Mouse (Mus musculus): Measurements from ENCODE around the gene Olfr1180. TPM values are rescaled to one million over a fixed set of nuclear protein-coding genes. Genes with fewer than 3 reads are reported as not detected.
"Not testable (repeated sequence)": the region's sequence is repeated elsewhere in the genome, so short reads cannot be mapped to it uniquely, and the experiment has no call there.

Gene Olfr1180
- not detected in 2 replicates for polyA plus RNA-seq (2015; fragmentation: Nextera tagmentation; extraction: Ambion mirVana)

- ATAC-seq (no peak), DNase-seq (ENCODE audit: low spot score) (no peak)
- no peak within 1 kb of the TSS for H3K27ac ChIP-seq (ENCODE audit: low read length)
- H3K9me3 ChIP-seq (ENCODE audit: low read length): no peaks in the 10 kb centered on the region
- no peak within 1 kb of the TSS for H3K9ac ChIP-seq (replicated peaks; ENCODE audit: low read depth)
- WGBS: 59% methylated on average over 2 of the region's 2 CpGs
- TF ChIP-seq CTCF (IDR thresholded peaks at IDR 0.05): no peak
- TF ChIP-seq EP300 (IDR thresholded peaks at IDR 0.05): no peak
- H3K36me3 ChIP-seq (ENCODE audit: insufficient read depth, low read length): no peaks in the 10 kb centered on the region
- H3K4me1 ChIP-seq (ENCODE audit: insufficient read depth, low read depth, low read length): no peaks in the 10 kb centered on the region
- H3K4me2 ChIP-seq (replicated peaks; ENCODE audit: low read depth, low read length): no peak within 1 kb of the TSS
- no peak within 1 kb of the TSS for H3K4me3 ChIP-seq (ENCODE audit: low read depth, low read length)
- no peaks in the 10 kb centered on the region for H3K27me3 ChIP-seq (replicated peaks; ENCODE audit: insufficient read depth, low read length)
Observed at GRCm38 (mm10) chr2:88419051-88419450, at the start of gene Olfr1180. TSS of gene Olfr1180 (minus strand) at chr2:88419151.

GRCm38 (mm10) chr2:88454567-88454966 is 35.6 kb upstream of the Olfr1180 start, which contains the start of gene Olfr1183:
TSS of gene Olfr1183 (plus strand) at chr2:88454867.
- not testable (repeated sequence) for H3K9ac ChIP-seq (replicated peaks; ENCODE audit: low read depth); H3K4me2 ChIP-seq (replicated peaks; ENCODE audit: low read depth, low read length); H3K36me3 ChIP-seq (ENCODE audit: insufficient read depth, low read length); H3K27me3 ChIP-seq (replicated peaks; ENCODE audit: insufficient read depth, low read length); H3K4me3 ChIP-seq (ENCODE audit: low read depth, low read length); DNase-seq (ENCODE audit: low spot score); H3K9me3 ChIP-seq (ENCODE audit: low read length); H3K27ac ChIP-seq (ENCODE audit: low read length); ATAC-seq; H3K4me1 ChIP-seq (ENCODE audit: insufficient read depth, low read depth, low read length)
- 92% methylated on average over 1 of the region's 1 CpGs for WGBS

- DNase-seq (ENCODE audit: low spot score) (no peak), ATAC-seq (no peak)
- no peak within 1 kb of the TSS for H3K27ac ChIP-seq (ENCODE audit: low read length)
- no peak within 1 kb of the TSS for H3K4me3 ChIP-seq (ENCODE audit: low read depth, low read length)
- WGBS: 92% methylated on average over 1 of the region's 1 CpGs
- H3K9me3 ChIP-seq (ENCODE audit: low read length): no peaks in the 10 kb centered on the region
- H3K4me2 ChIP-seq (replicated peaks; ENCODE audit: low read depth, low read length): no peak within 1 kb of the TSS
- TF ChIP-seq EP300 (IDR thresholded peaks at IDR 0.05): no peak
- TF ChIP-seq CTCF (IDR thresholded peaks at IDR 0.05): no peak
- no peak within 1 kb of the TSS for H3K9ac ChIP-seq (replicated peaks; ENCODE audit: low read depth)
- no peaks in the 10 kb centered on the region for H3K36me3 ChIP-seq (ENCODE audit: insufficient read depth, low read length)
- H3K4me1 ChIP-seq (ENCODE audit: insufficient read depth, low read depth, low read length): no peaks in the 10 kb centered on the region
- no peaks in the 10 kb centered on the region for H3K27me3 ChIP-seq (replicated peaks; ENCODE audit: insufficient read depth, low read length)
Observed at GRCm38 (mm10) chr2:88449031-88449430, 30.1 kb upstream of the Olfr1180 start, which contains the start of gene Gm13757. TSS of gene Gm13757 (minus strand) at chr2:88449131.

DNA sequence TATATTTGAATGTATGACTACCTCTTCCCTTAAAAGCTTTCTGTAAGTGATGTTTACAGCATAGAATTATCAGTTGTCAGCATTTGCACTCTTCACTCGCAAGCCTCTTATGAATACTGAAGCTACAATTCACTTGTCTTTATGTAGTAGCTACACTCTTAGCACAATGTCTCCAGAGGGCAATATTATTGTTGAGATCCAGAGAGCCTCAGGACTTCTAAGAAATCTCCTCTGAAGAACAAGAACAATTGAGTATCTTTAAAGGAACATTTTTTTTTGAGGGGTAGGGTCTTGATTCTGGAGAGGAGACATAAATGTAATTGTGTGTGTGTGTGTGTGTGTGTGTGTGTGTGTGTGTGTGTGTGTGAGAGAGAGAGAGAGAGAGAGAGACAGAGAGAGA is 7.1 kb upstream of the Olfr1180 start, which contains the start of gene Olfr1181:
Gene Olfr1181, minus strand, starts transcription at position 101 of the 400 bp plus-strand sequence.
- DNase-seq (ENCODE audit: low spot score) (no peak), ATAC-seq (no peak)
- WGBS: 76% methylated on average over 1 of the region's 1 CpGs
- no peak for TF ChIP-seq CTCF (IDR thresholded peaks at IDR 0.05)
- no peak within 1 kb of the TSS for H3K27ac ChIP-seq (ENCODE audit: low read length)
- H3K9ac ChIP-seq (replicated peaks; ENCODE audit: low read depth): no peak within 1 kb of the TSS
- no peaks in the 10 kb centered on the region for H3K4me1 ChIP-seq (ENCODE audit: insufficient read depth, low read depth, low read length)
- no peak within 1 kb of the TSS for H3K4me3 ChIP-seq (ENCODE audit: low read depth, low read length)
- no peaks in the 10 kb centered on the region for H3K9me3 ChIP-seq (ENCODE audit: low read length)
- no peaks in the 10 kb centered on the region for H3K36me3 ChIP-seq (ENCODE audit: insufficient read depth, low read length)
- H3K27me3 ChIP-seq (replicated peaks; ENCODE audit: insufficient read depth, low read length): no peaks in the 10 kb centered on the region
- H3K4me2 ChIP-seq (replicated peaks; ENCODE audit: low read depth, low read length): no peak within 1 kb of the TSS

DNA sequence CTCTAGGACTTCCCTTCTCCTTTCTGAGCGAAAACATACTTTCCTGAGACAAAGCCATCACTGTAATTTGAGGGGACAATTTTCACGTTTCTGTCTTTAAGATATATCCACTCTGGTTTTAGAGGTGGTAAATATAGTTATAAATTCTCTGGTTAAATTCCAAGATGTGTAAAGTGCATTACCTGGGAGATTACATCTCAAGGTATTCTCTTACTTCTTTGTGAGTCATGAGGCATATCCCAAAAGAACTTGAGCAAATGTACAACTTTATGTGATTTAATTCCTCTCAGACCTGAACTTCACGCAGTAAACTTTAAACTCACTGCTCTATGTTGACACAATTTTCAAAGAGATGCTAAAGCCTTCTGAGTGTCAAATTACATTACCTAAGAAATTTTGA is 12.6 kb downstream of the Olfr1180 start, which contains the start of gene Olfr1179:
Gene Olfr1179, minus strand, starts transcription at position 101 of the 400 bp plus-strand sequence.
- Histone ChIP-seq H3K27me3 (replicated peaks; ENCODE audit: insufficient read depth, low read length) (no peaks in the 10 kb centered on the region), H3K4me2 (replicated peaks; ENCODE audit: low read depth, low read length) (no peak within 1 kb of the TSS), H3K4me3 (ENCODE audit: low read depth, low read length) (no peak within 1 kb of the TSS), H3K4me1 (ENCODE audit: insufficient read depth, low read depth, low read length) (no peaks in the 10 kb centered on the region), H3K36me3 (ENCODE audit: insufficient read depth, low read length) (no peaks in the 10 kb centered on the region), H3K27ac (ENCODE audit: low read length) (no peak within 1 kb of the TSS), H3K9ac (replicated peaks; ENCODE audit: low read depth) (no peak within 1 kb of the TSS), H3K9me3 (ENCODE audit: low read length) (no peaks in the 10 kb centered on the region)
- TF ChIP-seq CTCF (IDR thresholded peaks at IDR 0.05) (no peak), EP300 (IDR thresholded peaks at IDR 0.05) (no peak)
- ATAC-seq (no peak), DNase-seq (ENCODE audit: low spot score) (no peak)
- WGBS: 71% methylated on average over 3 of the region's 3 CpGs

GRCm38 (mm10) chr2:88386762-88387161 is 32.2 kb downstream of the Olfr1180 start, which contains the start of gene Olfr1178:
TSS of gene Olfr1178 (plus strand) at chr2:88387062.
- TF ChIP-seq CTCF (IDR thresholded peaks at IDR 0.05): no peak
- TF ChIP-seq EP300 (IDR thresholded peaks at IDR 0.05): no peak
- WGBS: 65% methylated on average over 1 of the region's 1 CpGs
- H3K9me3 ChIP-seq (ENCODE audit: low read length): no peaks in the 10 kb centered on the region
- ATAC-seq: no peak
- no peak within 1 kb of the TSS for H3K9ac ChIP-seq (replicated peaks; ENCODE audit: low read depth)
- H3K27me3 ChIP-seq (replicated peaks; ENCODE audit: insufficient read depth, low read length): no peaks in the 10 kb centered on the region
- no peaks in the 10 kb centered on the region for H3K36me3 ChIP-seq (ENCODE audit: insufficient read depth, low read length)
- H3K4me3 ChIP-seq (ENCODE audit: low read depth, low read length): no peak within 1 kb of the TSS
- DNase-seq (ENCODE audit: low spot score): no peak
- H3K27ac ChIP-seq (ENCODE audit: low read length): no peak within 1 kb of the TSS
- H3K4me2 ChIP-seq (replicated peaks; ENCODE audit: low read depth, low read length): no peak within 1 kb of the TSS
- H3K4me1 ChIP-seq (ENCODE audit: insufficient read depth, low read depth, low read length): no peaks in the 10 kb centered on the region

Other genes starting within 250 kb of the Olfr1180 start
- gene Olfr1168, start 237.3 kb downstream of the Olfr1180 start, polyA plus RNA-seq (2015; fragmentation: Nextera tagmentation; extraction: Ambion mirVana): not detected in 2 replicates
- not detected in 2 replicates for gene Olfr1170, start 190.8 kb downstream of the Olfr1180 start, polyA plus RNA-seq (2015; fragmentation: Nextera tagmentation; extraction: Ambion mirVana)
- not detected in 2 replicates for gene Olfr1173, start 139.3 kb downstream of the Olfr1180 start, polyA plus RNA-seq (2015; fragmentation: Nextera tagmentation; extraction: Ambion mirVana)
- not detected in 2 replicates for gene Olfr1174-ps, start 104.0 kb downstream of the Olfr1180 start, polyA plus RNA-seq (2015; fragmentation: Nextera tagmentation; extraction: Ambion mirVana)
- gene Olfr1175-ps, start 91.9 kb downstream of the Olfr1180 start, polyA plus RNA-seq (2015; fragmentation: Nextera tagmentation; extraction: Ambion mirVana): not detected in 2 replicates
- not detected in 2 replicates for gene Olfr1176, start 82.4 kb downstream of the Olfr1180 start, polyA plus RNA-seq (2015; fragmentation: Nextera tagmentation; extraction: Ambion mirVana)
- gene Olfr1177-ps, start 72.7 kb downstream of the Olfr1180 start, polyA plus RNA-seq (2015; fragmentation: Nextera tagmentation; extraction: Ambion mirVana): not detected in 2 replicates
- not detected in 2 replicates for gene Olfr1178, start 32.1 kb downstream of the Olfr1180 start, polyA plus RNA-seq (2015; fragmentation: Nextera tagmentation; extraction: Ambion mirVana)
- not detected in 2 replicates for gene Olfr1179, start 12.7 kb downstream of the Olfr1180 start, polyA plus RNA-seq (2015; fragmentation: Nextera tagmentation; extraction: Ambion mirVana)
- not detected in 2 replicates for gene Olfr1181, start 7.0 kb upstream of the Olfr1180 start, polyA plus RNA-seq (2015; fragmentation: Nextera tagmentation; extraction: Ambion mirVana)
- not detected in 2 replicates for gene Gm13757, start 30.0 kb upstream of the Olfr1180 start, polyA plus RNA-seq (2015; fragmentation: Nextera tagmentation; extraction: Ambion mirVana)
- not detected in 2 replicates for gene Olfr1183, start 35.7 kb upstream of the Olfr1180 start, polyA plus RNA-seq (2015; fragmentation: Nextera tagmentation; extraction: Ambion mirVana)
- not detected in 2 replicates for gene Olfr1184, start 64.4 kb upstream of the Olfr1180 start, polyA plus RNA-seq (2015; fragmentation: Nextera tagmentation; extraction: Ambion mirVana)
- gene Olfr1185-ps1, start 74.2 kb upstream of the Olfr1180 start, polyA plus RNA-seq (2015; fragmentation: Nextera tagmentation; extraction: Ambion mirVana): not detected in 2 replicates
- gene Olfr1186, start 99.4 kb upstream of the Olfr1180 start, polyA plus RNA-seq (2015; fragmentation: Nextera tagmentation; extraction: Ambion mirVana): not detected in 2 replicates
- gene Olfr1188, start 137.8 kb upstream of the Olfr1180 start, polyA plus RNA-seq (2015; fragmentation: Nextera tagmentation; extraction: Ambion mirVana): not detected in 2 replicates
- gene Olfr1189, start 167.3 kb upstream of the Olfr1180 start, polyA plus RNA-seq (2015; fragmentation: Nextera tagmentation; extraction: Ambion mirVana): not detected in 2 replicates
- gene Olfr1191-ps1, start 221.4 kb upstream of the Olfr1180 start, polyA plus RNA-seq (2015; fragmentation: Nextera tagmentation; extraction: Ambion mirVana): not detected in 2 replicates
- not detected in 2 replicates for gene Olfr1192-ps1, start 229.4 kb upstream of the Olfr1180 start, polyA plus RNA-seq (2015; fragmentation: Nextera tagmentation; extraction: Ambion mirVana)

Measured in lung, postnatal 0 days (tissue).